Mouse (Mus musculus) gastrocnemius, postnatal 25 days (tissue): ENCODE measurements at regions not wholly inside any gene's neighbourhood (a gene's known extent, or its start where the extent isn't known, plus 50 kb on each side); places are given as distances from the start of the nearest gene placed in this dataset.

Experiments used
- DNase-seq: peaks from one replicate; pipeline ENCODE4 v3.0.0; 2022

GRCm38 (mm10) chr13:112230176-112230575, 58.1 kb upstream of the Ankrd55 start:
- DNase-seq, result no peak

GRCm38 (mm10) chr13:112234695-112235094, 53.6 kb upstream of the Ankrd55 start:
- DNase-seq, result no peak

DNA sequence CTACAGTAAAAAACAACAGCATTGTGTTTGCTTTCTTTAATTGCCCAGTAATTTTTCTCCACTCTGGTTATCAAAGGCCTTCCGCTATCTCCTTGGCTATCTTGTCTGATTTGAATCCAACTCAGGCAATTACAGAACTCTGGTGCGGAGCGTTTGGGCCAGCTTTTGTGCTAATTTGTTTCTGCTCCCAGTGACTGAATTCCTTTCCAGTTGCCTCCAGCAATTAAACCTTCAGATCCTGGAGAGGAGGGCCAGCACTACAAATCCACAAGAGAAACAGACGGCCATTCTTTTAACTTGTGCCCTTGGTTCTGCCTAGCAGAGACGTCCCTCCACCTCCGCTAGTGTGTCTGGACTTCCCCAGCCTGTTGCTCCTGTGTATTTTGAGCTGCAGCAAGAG, 51.3 kb upstream of the Ankrd55 start:
- no peak for DNase-seq

- DNase-seq, result no peak
Observed at GRCm38 (mm10) chr13:112237377-112237776, 50.9 kb upstream of the Ankrd55 start.

DNA sequence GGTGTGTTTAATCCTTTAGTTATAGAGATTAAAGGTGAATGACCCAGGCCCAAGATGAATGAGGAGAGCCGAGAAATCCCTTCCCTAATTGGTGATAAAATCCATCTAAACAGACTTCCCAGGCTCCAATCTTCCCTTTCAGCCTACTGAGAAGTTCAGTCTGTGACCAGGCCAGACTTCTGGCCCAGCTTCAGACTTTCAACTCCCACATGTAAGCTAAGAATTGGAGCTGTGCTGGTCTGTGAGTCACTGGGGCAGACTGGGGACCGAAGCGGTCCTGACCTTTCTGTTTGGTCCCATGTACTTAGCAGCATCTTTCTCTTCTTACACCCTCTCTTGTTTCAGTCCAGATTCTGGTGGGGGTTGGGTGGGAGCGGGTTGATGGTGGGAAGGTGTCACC, 50.3 kb upstream of the Ankrd55 start:
- peak; percentile 18 for DNase-seq
